Mouse (Mus musculus) forebrain, embryonic 16.5 days (tissue): ENCODE results near the gene Trmt61a. TPM values are rescaled to one million over a fixed set of nuclear protein-coding genes. Genes with fewer than 3 reads are reported as not detected.

Source experiments
- ATAC-seq: fragments of 200-750 bp; cut with Nextera tagmentation; 2 replicates; pipeline ENCODE4 v1.8.0; 2017; ENCODE audit warnings: mild to moderate bottlenecking, moderate library complexity
- H3K27ac ChIP-seq: fragments of 300-500 bp; sonication (generic); 2 replicates; pipeline ENCODE4 v1.5.1; 2014; ENCODE audit warnings: low read length, control low read depth
- H3K27me3 ChIP-seq: fragments of 300-500 bp; sonication (generic); replicated peaks from 2 replicates; pipeline ENCODE4 v1.6.1; 2014; ENCODE audit warnings: low read length; ENCODE audit not compliant: control insufficient read depth, insufficient read depth
- H3K36me3 ChIP-seq: fragments of 300-500 bp; sonication (generic); 2 replicates; pipeline ENCODE4 v1.6.1; 2014; ENCODE audit not compliant: control insufficient read depth, insufficient read depth
- H3K4me1 ChIP-seq: fragments of 300-500 bp; sonication (generic); replicated peaks from 2 replicates; pipeline ENCODE4 v1.6.1; 2014; ENCODE audit warnings: low read length; ENCODE audit not compliant: control insufficient read depth, insufficient read depth
- H3K4me2 ChIP-seq: fragments of 300-500 bp; sonication (generic); 2 replicates; pipeline ENCODE4 v1.6.1; 2014; ENCODE audit warnings: mild to moderate bottlenecking, low read length, control low read depth
- H3K4me3 ChIP-seq: fragments of 300-500 bp; sonication (generic); replicated peaks from 2 replicates; pipeline ENCODE4 v1.5.1; 2014; ENCODE audit warnings: mild to moderate bottlenecking, low read length, control low read depth
- H3K9ac ChIP-seq: fragments of 300-500 bp; sonication (generic); replicated peaks from 2 replicates; pipeline ENCODE4 v1.6.1; 2014; ENCODE audit warnings: low read depth, low read length, control low read depth
- H3K9me3 ChIP-seq: fragments of 300-500 bp; sonication (generic); 2 replicates; pipeline ENCODE4 v1.6.1; 2016; ENCODE audit warnings: low read length; ENCODE audit not compliant: control insufficient read depth
- WGBS: fragments of 180-500 bp; shearing (Covaris S2); extraction: QIAGEN DNeasy Blood & Tissue Kit; methylation state at CpG from one replicate; pipeline ENCODE4 v1.1.7; 2014; 5-methylcytosine and 5-hydroxymethylcytosine counted together
- polyA plus RNA-seq: library from polyadenylated mRNA; unstranded; fragments of >200 nt; fragmentation: Nextera tagmentation; extraction: Ambion mirVana; gene quantifications from 2 replicates; pipeline ENCODE4 v1.2.1, GENCODE M21; 2015

Gene Trmt61a
- polyA plus RNA-seq, 1 experiment from 2014 or later = 12.6 TPM

- Histone ChIP-seq H3K9me3 (no peaks in the 10 kb centered on the region), H3K36me3 (no peaks in the 10 kb centered on the region; the same call in 1 of the 2 replicates), H3K27ac (peak overlapping the region; percentile 92), H3K4me1 (peaks cover 32% of the 10 kb centered on the region), H3K4me2 (peak overlapping the region; percentile 68), H3K9ac (peak overlapping the region; percentile 98), H3K4me3 (peak overlapping the region; percentile 94), H3K27me3 (no peaks in the 10 kb centered on the region)
- WGBS = under 1% methylated on average over 35 of the region's 35 CpGs
- peak; percentile 10 for ATAC-seq
These were observed 6.9 kb upstream of the Trmt61a start for GRCm38 (mm10) chr12:111670976-111671375.

- H3K27ac ChIP-seq = peak overlapping the region; percentile 92
- no peaks in the 10 kb centered on the region for H3K27me3 ChIP-seq
- peak overlapping the region; percentile 68 for H3K4me2 ChIP-seq
- H3K36me3 ChIP-seq = no peaks in the 10 kb centered on the region; the same call in 1 of the 2 replicates
- WGBS = under 1% methylated on average over 34 of the region's 34 CpGs
- peak; percentile 74 for ATAC-seq
- peak overlapping the region; percentile 94 for H3K4me3 ChIP-seq
- no peaks in the 10 kb centered on the region for H3K9me3 ChIP-seq
- peak overlapping the region; percentile 98 for H3K9ac ChIP-seq
- peaks cover 32% of the 10 kb centered on the region for H3K4me1 ChIP-seq
These were observed 6.4 kb upstream of the Trmt61a start for GRCm38 (mm10) chr12:111671431-111671902.

- H3K9ac ChIP-seq = peak within 1 kb of the TSS; percentile 98
- peak within 1 kb of the TSS; percentile 92 for H3K27ac ChIP-seq
- H3K4me2 ChIP-seq = peak within 1 kb of the TSS; percentile 68
- peak within 1 kb of the TSS; percentile 94 for H3K4me3 ChIP-seq
- no peaks in the 10 kb centered on the region for H3K27me3 ChIP-seq
- ATAC-seq = peak; percentile 91
- H3K36me3 ChIP-seq = no peaks in the 10 kb centered on the region; the same call in 1 of the 2 replicates
- H3K4me1 ChIP-seq = peaks cover 34% of the 10 kb centered on the region
- no peaks in the 10 kb centered on the region for H3K9me3 ChIP-seq
- under 1% methylated on average over 31 of the region's 31 CpGs for WGBS
These were observed 5.7 kb upstream of the Trmt61a start, which contains the start of gene Ckb for GRCm38 (mm10) chr12:111672176-111672575. Gene Ckb, minus strand, starts transcription at chr12:111672338.

DNA sequence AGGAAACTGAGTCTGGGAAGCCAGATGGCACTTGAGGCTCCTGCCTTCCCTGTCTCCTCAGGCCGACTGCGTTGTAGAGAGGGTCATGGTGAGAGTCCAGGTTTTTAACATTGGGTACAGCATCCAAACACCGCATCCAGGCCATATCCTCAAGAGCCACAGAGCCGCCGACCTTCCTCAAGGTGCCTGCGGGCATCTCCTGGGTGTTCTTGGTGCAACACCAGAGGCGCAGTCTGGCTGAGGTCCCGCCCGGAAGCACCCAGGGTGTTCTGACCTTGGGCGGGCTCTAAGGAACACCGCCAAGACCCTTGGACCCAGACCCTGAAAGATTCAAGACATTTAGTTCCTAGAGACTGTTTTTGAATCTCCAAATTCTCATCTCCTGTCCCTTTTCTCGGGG is 5.3 kb upstream of the Trmt61a start:
- no peaks in the 10 kb centered on the region for H3K36me3 ChIP-seq
- H3K4me3 ChIP-seq = peak overlapping the region; percentile 94
- H3K4me2 ChIP-seq = peak overlapping the region; percentile 68
- peak overlapping the region; percentile 98 for H3K9ac ChIP-seq
- peak; percentile 23 for ATAC-seq
- peaks cover 38% of the 10 kb centered on the region for H3K4me1 ChIP-seq
- 8% methylated on average over 12 of the region's 12 CpGs for WGBS
- H3K27ac ChIP-seq = peak overlapping the region; percentile 92
- no peaks in the 10 kb centered on the region for H3K9me3 ChIP-seq
- no peaks in the 10 kb centered on the region for H3K27me3 ChIP-seq

- no peak for ATAC-seq
These were observed 2.9 kb upstream of the Trmt61a start for GRCm38 (mm10) chr12:111674850-111675486.

DNA sequence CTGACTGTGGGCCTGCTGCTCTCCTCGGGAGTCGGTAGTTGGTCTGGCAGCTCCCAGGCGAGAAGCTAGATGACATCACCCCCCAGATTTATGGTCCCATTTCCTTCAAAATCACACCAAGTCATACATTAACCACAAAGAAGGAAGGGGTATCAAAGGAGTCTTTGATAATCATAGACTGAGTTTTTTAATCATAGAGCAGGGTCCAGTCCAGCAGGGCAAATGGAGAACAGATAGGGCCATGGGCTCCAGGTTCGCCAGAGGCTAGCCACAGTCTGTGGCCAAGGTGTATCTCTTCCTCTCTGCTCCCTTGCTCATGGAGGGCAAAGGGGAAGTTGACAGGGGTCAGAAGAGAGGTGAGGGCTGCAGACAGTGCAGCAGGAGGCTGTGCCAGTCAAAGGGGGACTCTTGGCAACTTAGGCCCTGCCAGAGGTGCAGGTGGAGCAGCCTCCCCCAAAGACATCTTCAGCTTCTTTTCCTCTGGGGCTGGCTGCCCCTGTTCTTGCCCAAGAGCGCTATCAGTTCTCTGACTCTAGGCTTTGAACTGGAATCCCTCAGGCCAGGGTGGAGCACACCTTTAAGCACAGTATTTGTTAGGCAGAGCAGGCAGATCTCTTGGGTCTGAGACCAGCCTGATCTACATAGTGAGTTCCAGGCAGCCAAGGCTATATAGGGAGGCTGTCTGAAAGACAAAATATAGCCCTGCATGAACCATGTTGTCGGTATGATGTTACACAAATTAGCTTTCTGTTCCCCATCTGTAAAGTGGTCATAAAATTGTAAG is 1.9 kb upstream of the Trmt61a start:
- H3K4me2 ChIP-seq = no peak overlapping the region
- no peak for ATAC-seq
- H3K4me1 ChIP-seq = peaks cover 28% of the 10 kb centered on the region
- H3K27ac ChIP-seq = no peak overlapping the region
- H3K9me3 ChIP-seq = no peaks in the 10 kb centered on the region
- no peak overlapping the region for H3K9ac ChIP-seq
- WGBS = 83% methylated on average over 6 of the region's 6 CpGs
- no peaks in the 10 kb centered on the region for H3K27me3 ChIP-seq
- no peaks in the 10 kb centered on the region for H3K36me3 ChIP-seq
- no peak overlapping the region for H3K4me3 ChIP-seq

More at GRCm38 (mm10) chr12:111674850-111675486, 2.9 kb upstream of the Trmt61a start:
- Histone ChIP-seq H3K4me3 (no peak overlapping the region), H3K9ac (no peak overlapping the region), H3K27ac (no peak overlapping the region), H3K36me3 (no peaks in the 10 kb centered on the region), H3K4me1 (peaks cover 35% of the 10 kb centered on the region), H3K9me3 (no peaks in the 10 kb centered on the region), H3K4me2 (no peak overlapping the region), H3K27me3 (no peaks in the 10 kb centered on the region)
- WGBS = 60% methylated on average over 2 of the region's 2 CpGs

DNA sequence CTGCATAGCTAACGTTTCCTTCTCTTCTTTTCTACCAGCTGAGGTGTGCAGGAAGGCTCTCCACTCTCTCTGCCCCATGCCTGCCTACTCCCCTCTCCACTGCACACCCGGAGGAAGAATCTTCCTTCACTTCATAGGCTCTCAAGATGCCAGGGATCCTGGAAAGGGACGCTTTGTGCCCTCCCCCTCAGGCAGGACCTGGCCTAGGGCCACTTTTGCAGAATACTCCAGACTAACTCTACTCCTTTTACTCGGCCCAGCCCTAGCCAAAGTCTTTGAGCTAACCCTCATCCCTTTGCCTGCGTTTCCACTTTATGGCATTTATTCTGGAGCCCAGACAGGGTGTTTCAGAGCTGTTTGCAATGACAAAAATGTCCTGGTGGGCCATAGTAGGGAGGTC is 484 bp upstream of the Trmt61a start:
- WGBS = 10% methylated on average over 5 of the region's 5 CpGs
- no peaks in the 10 kb centered on the region for H3K36me3 ChIP-seq
- peak overlapping the region; percentile 81 for H3K4me2 ChIP-seq
- peak; percentile 14 for ATAC-seq
- peak overlapping the region; percentile 96 for H3K27ac ChIP-seq
- H3K27me3 ChIP-seq = no peaks in the 10 kb centered on the region
- H3K9me3 ChIP-seq = no peaks in the 10 kb centered on the region
- peak overlapping the region; percentile 77 for H3K4me3 ChIP-seq
- peaks cover 26% of the 10 kb centered on the region for H3K4me1 ChIP-seq
- peak overlapping the region; percentile 86 for H3K9ac ChIP-seq

GRCm38 (mm10) chr12:111678670-111678933 is 697 bp downstream of the Trmt61a start:
- ATAC-seq = no peak
- Histone ChIP-seq H3K27me3 (no peaks in the 10 kb centered on the region), H3K9me3 (no peaks in the 10 kb centered on the region), H3K27ac (no peak overlapping the region), H3K4me1 (peaks cover 19% of the 10 kb centered on the region), H3K36me3 (no peaks in the 10 kb centered on the region), H3K9ac (peak overlapping the region; percentile 86), H3K4me2 (peak overlapping the region; percentile 81), H3K4me3 (peak overlapping the region; percentile 77)
- 7% methylated on average over 13 of the region's 13 CpGs for WGBS

DNA sequence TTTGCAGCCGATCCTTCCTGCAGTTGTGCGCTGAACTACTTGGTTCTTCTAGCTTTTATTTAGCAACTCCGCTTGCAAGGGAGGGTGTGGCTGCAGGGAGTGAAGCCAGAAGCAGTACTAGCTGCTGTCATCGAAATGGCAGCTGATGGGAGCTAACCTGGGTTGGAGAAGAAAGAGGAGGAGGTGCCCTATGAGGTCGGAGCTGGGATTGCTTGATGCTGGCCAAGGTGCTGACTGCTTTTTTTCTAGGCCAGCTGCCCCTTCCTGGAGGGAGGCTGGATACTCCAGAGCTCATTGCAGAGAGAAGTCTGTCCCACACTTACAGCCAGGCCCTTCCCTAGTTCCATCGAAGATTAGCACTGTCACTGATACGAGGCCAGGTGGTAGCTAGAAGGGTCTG is 1.1 kb downstream of the Trmt61a start:
- ATAC-seq = no peak
- H3K9ac ChIP-seq = no peak overlapping the region; the same call in 1 of the 2 replicates
- peaks cover 19% of the 10 kb centered on the region for H3K4me1 ChIP-seq
- 55% methylated on average over 7 of the region's 7 CpGs for WGBS
- no peaks in the 10 kb centered on the region for H3K27me3 ChIP-seq
- peak overlapping the region; percentile 81 for H3K4me2 ChIP-seq
- no peaks in the 10 kb centered on the region for H3K36me3 ChIP-seq
- no peaks in the 10 kb centered on the region for H3K9me3 ChIP-seq
- no peak overlapping the region for H3K27ac ChIP-seq
- peak overlapping the region; percentile 77 for H3K4me3 ChIP-seq
